8 mouse cellular contexts compared by ENCODE assay signal in genomic region chr1:189867497-189867896, GRCm38 (mm10). TPM values are rescaled to one million over a fixed set of nuclear protein-coding genes. Genes with fewer than 3 reads are reported as not detected.
DNase-seq lines count a peak whose midpoint lies in the region; ATAC-seq and TF ChIP-seq lines count a peak whose summit lies in the region.

No protein-coding gene starts in this region.

- CTCF ChIA-PET in Patski (lab: Charles Lee) = interaction anchor here (1.3 to 1.7 kb wide), 2 partner anchors 10 to 13 kb away, joined by 5 read pairs; no protein-coding TSS in a partner anchor

- H3K27ac ChIP-seq in embryonic facial prominence, embryonic 15.5 days (replicated peaks) = peak overlapping the region; percentile 40
- peak overlapping the region; percentile 83 for H3K27ac ChIP-seq in intestine, embryonic 16.5 days (ENCODE audit: low read length)
- no peak overlapping the region for H3K27ac ChIP-seq in forebrain, embryonic 16.5 days (ENCODE audit: low read length)

- in situ Hi-C loops in Patski (cut with MboI; ENCODE audit: low pct_unique_long_range_greater_than_20kb) = no loop called here

- POLR2A ChIA-PET in Patski (lab: Charles Lee) = no interaction called here

- TF ChIP-seq CTCF in Patski (IDR thresholded peaks at IDR 0.05) = no peak
- TF ChIP-seq CTCF in lung, adult 2 months (IDR thresholded peaks at IDR 0.05; ENCODE audit: insufficient read depth, low read length) = no peak

- peak; percentile 81 for ATAC-seq in Patski
- no peak for ATAC-seq in embryonic facial prominence, embryonic 15.5 days (ENCODE audit: insufficient number of reproducible peaks, low FRiP score, low TSS enrichment, low read depth)
- peak; percentile 89 for ATAC-seq in intestine, embryonic 16.5 days
- ATAC-seq in forebrain, embryonic 16.5 days = no peak
- ATAC-seq in CD4-positive, CD25-positive, alpha-beta regulatory T cell, adult 4 months = no peak

- peaks cover 14% of the 10 kb centered on the region for H3K4me1 ChIP-seq in embryonic facial prominence, embryonic 15.5 days
- peaks cover 16% of the 10 kb centered on the region for H3K4me1 ChIP-seq in intestine, embryonic 16.5 days (ENCODE audit: control insufficient read depth, insufficient read depth, low read length)
- peaks cover 15% of the 10 kb centered on the region for H3K4me1 ChIP-seq in lung, adult 2 months (ENCODE audit: control insufficient read depth, insufficient read depth, low read length)
- peaks cover 10% of the 10 kb centered on the region; the same call in 1 of the 2 replicates for H3K4me1 ChIP-seq in forebrain, embryonic 16.5 days (replicated peaks; ENCODE audit: control insufficient read depth, insufficient read depth, low read length)

- H3K4me2 ChIP-seq in embryonic facial prominence, embryonic 15.5 days (replicated peaks) = no peak overlapping the region
- peak overlapping the region; percentile 33; the same call in 1 of the 2 replicates for H3K4me2 ChIP-seq in intestine, embryonic 16.5 days (ENCODE audit: low read depth, low read length)
- no peak overlapping the region for H3K4me2 ChIP-seq in forebrain, embryonic 16.5 days (ENCODE audit: low read length)

- no peak for TF ChIP-seq POLR2A in lung, adult 2 months (IDR thresholded peaks at IDR 0.05; ENCODE audit: borderline replicate concordance, extremely low read depth, low read depth, low read length)

- no peak overlapping the region for H3K9ac ChIP-seq in embryonic facial prominence, embryonic 15.5 days
- 0 out of 2 replicates have a peak overlapping the region, but pooled peaks have one; percentile 45 for H3K9ac ChIP-seq in intestine, embryonic 16.5 days (ENCODE audit: low read depth, low read length)
- no peak overlapping the region for H3K9ac ChIP-seq in forebrain, embryonic 16.5 days (replicated peaks; ENCODE audit: low read depth, low read length)

- no peak overlapping the region for H3K4me3 ChIP-seq in embryonic facial prominence, embryonic 15.5 days (replicated peaks)
- H3K4me3 ChIP-seq in intestine, embryonic 16.5 days (ENCODE audit: low read length) = no peak overlapping the region
- H3K4me3 ChIP-seq in lung, adult 2 months (replicated peaks; ENCODE audit: extremely low read depth, low read depth, low read length) = peak overlapping the region; percentile 21
- H3K4me3 ChIP-seq in forebrain, embryonic 16.5 days (replicated peaks; ENCODE audit: low read length) = no peak overlapping the region

- peaks cover 52% of the 10 kb centered on the region for H3K36me3 ChIP-seq in embryonic facial prominence, embryonic 15.5 days
- H3K36me3 ChIP-seq in intestine, embryonic 16.5 days (ENCODE audit: control insufficient read depth, insufficient read depth, low read length) = peaks cover 4% of the 10 kb centered on the region; the same call in 1 of the 2 replicates
- no peaks in the 10 kb centered on the region for H3K36me3 ChIP-seq in forebrain, embryonic 16.5 days (ENCODE audit: control insufficient read depth, insufficient read depth)

- WGBS in embryonic facial prominence, embryonic 15.5 days = 60% methylated on average over 9 of the region's 9 CpGs
- 41% methylated on average over 9 of the region's 9 CpGs for WGBS in intestine, embryonic 16.5 days
- 18% methylated on average over 9 of the region's 9 CpGs for WGBS in lung, adult 2 months
- WGBS in forebrain, embryonic 16.5 days = 61% methylated on average over 9 of the region's 9 CpGs

- DNase-seq in Patski (ENCODE audit: low read depth, low spot score) = no peak
- peak; percentile 46 for DNase-seq in lung, adult 2 months
- DNase-seq in cerebellum, postnatal 36 days = no peak
- DNase-seq in frontal cortex, adult 2 months (ENCODE audit: extremely low spot score in 1 of 2, low spot score in 1 of 2) = no peak

- H3K27me3 ChIP-seq in Patski = no peaks in the 10 kb centered on the region
- no peaks in the 10 kb centered on the region for H3K27me3 ChIP-seq in embryonic facial prominence, embryonic 15.5 days
- no peaks in the 10 kb centered on the region for H3K27me3 ChIP-seq in intestine, embryonic 16.5 days (replicated peaks; ENCODE audit: control insufficient read depth, insufficient read depth, low read length)
- H3K27me3 ChIP-seq in forebrain, embryonic 16.5 days (replicated peaks; ENCODE audit: control insufficient read depth, insufficient read depth, low read length) = no peaks in the 10 kb centered on the region

- H3K9me3 ChIP-seq in embryonic facial prominence, embryonic 15.5 days (replicated peaks) = no peaks in the 10 kb centered on the region
- no peaks in the 10 kb centered on the region for H3K9me3 ChIP-seq in intestine, embryonic 16.5 days (ENCODE audit: control insufficient read depth, low read length)
- no peaks in the 10 kb centered on the region for H3K9me3 ChIP-seq in forebrain, embryonic 16.5 days (ENCODE audit: control insufficient read depth, low read length)

RNA-seq across cellular contexts. Expression of gene Smyd2, which starts 54.7 kb away (rescaled TPM):
- polyA plus RNA-seq in Patski (2021) = 113 TPM
- polyA plus RNA-seq in embryonic facial prominence, embryonic 15.5 days (2015; fragmentation: Nextera tagmentation; extraction: Ambion mirVana) = 86.3 and 91.2 TPM in 2 replicates
- 97.4 and 106 TPM in 2 replicates for polyA plus RNA-seq in intestine, embryonic 16.5 days (2015; fragmentation: Nextera tagmentation; extraction: Ambion mirVana)
- polyA plus RNA-seq in lung, adult 2 months (2012; rRNA removed) = 21.5 and 23.4 TPM in 2 replicates
- polyA plus RNA-seq in forebrain, embryonic 16.5 days (2015; fragmentation: Nextera tagmentation; extraction: Ambion mirVana) = 76.8 and 80.7 TPM in 2 replicates
- 1 to 10 TPM; 6.7 to 8.9 TPM for polyA plus RNA-seq in CD4-positive, CD25-positive, alpha-beta regulatory T cell, adult 4 months (2017; shearing (Covaris generic))
- 131 and 155 TPM in 2 replicates for polyA plus RNA-seq in frontal cortex, adult 2 months (2012; rRNA removed)

Comparison
In these comparisons a context has a peak if more than half of its experiments do, and no peak if none do; other contexts are left out.
1. ATAC-seq: peak in Patski (single experiment) and intestine, embryonic 16.5 days (single experiment); none in embryonic facial prominence, embryonic 15.5 days (single experiment), forebrain, embryonic 16.5 days (single experiment) and CD4-positive, CD25-positive, alpha-beta regulatory T cell, adult 4 months (single experiment).